Mouse (Mus musculus) kidney, adult 18-20 months (tissue): ENCODE data around the gene Ccdc138.
A peak's percentile ranks its signal among the peaks of the same experiment; 100 is the strongest.
"Not testable (repeated sequence)": the region's sequence is repeated elsewhere in the genome, so short reads cannot be mapped to it uniquely, and the experiment has no call there.

Source experiments
- DNase-seq: peaks from one replicate; pipeline ENCODE4 v3.0.0; 2021

The Ccdc138 gene

GRCm38 (mm10) chr10:58497320-58498284 lies at the start of gene Ccdc138:
TSS of gene Ccdc138 (plus strand) at chr10:58497948.
- peak; percentile 98 for DNase-seq

GRCm38 (mm10) chr10:58451575-58451974 lies 46.2 kb upstream of the Ccdc138 start:
- no peak for DNase-seq

- no peak for DNase-seq
Observed at GRCm38 (mm10) chr10:58452185-58452584, 45.6 kb upstream of the Ccdc138 start.

- DNase-seq, result no peak
Observed at GRCm38 (mm10) chr10:58459896-58460295, 37.9 kb upstream of the Ccdc138 start.

- DNase-seq, result no peak
Observed at GRCm38 (mm10) chr10:58477086-58477755, 20.5 kb upstream of the Ccdc138 start.

GRCm38 (mm10) chr10:58478071-58478578 lies 19.6 kb upstream of the Ccdc138 start:
- DNase-seq, result no peak

- DNase-seq, result no peak
Observed at GRCm38 (mm10) chr10:58479954-58480490, 17.7 kb upstream of the Ccdc138 start.

DNA sequence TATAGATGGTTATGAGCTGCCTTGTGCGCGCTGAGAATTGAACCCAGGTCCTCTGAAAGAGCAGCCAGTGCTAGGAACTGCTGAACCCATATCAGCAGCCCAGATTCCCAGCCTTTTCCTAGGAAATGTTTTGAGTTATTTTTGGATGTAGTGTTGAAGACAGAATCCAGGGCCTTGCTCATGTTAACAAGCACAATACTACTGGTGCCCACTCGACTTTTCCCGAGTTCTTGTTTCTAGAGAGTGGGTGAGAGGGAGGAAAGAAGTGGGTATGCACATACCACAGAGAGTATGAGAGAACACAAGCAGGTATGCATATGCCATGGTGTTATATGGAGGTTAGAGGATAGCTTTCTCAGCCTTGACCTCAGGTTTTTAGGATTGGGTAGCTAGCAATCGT lies 6.7 kb upstream of the Ccdc138 start:
- no peak for DNase-seq

DNA sequence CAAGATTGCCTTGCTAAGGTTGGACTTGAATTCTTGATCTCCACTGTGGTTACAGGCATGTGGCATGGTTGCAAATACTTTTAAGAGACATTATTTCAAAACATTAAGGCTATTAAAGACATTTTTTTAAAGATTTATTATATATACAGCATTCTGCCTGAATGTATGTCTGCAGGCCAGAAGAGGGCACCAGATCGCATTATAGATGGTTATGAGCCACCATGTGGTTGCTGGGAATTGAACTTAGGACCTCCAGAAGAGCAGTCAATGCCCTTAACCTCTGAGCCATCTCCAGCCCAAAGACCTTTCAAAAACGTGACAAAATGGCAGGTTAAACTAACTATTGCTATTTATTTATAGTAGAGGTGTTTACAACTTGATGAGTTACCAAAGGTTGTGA lies 2.1 kb upstream of the Ccdc138 start:
- no peak for DNase-seq

DNA sequence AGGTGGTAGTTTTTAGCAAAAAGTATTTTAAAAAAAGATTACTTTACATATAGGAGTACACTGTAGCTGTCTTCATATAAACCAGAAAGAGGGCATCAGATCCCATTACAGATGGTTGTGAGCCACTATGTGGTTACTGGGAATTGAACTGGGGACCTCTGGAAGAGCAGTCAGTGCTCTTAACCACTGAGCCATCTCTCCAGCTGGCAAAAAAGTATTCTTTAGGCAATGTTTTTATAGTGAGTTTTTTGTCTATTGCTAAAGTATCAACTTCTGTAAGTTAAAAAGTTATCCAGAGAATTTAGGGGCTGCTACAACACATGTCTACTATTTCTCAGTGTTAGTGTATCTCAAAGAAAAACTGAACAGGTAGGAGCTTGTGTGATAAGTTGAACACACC lies 1.0 kb upstream of the Ccdc138 start:
- DNase-seq, result no peak

DNA sequence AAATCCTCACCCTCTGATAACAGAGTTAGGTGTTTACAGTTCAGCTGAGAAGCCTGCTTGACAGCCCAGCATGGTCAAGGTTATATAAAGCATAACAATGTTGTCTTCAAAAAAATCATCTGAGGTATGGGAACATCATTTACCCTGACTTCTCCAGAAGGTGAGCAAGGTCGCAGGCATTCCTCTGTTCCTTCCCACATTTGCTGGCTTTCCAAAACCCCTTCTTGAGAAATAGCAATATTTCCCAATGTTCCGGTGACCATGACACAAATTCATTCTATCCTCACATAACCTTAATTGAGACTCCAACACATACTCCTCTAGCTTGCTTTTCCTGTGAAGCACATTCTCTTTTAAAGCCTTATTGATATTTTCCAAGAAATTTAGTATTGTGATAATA lies 768 bp downstream of the Ccdc138 start:
- no peak for DNase-seq

DNA sequence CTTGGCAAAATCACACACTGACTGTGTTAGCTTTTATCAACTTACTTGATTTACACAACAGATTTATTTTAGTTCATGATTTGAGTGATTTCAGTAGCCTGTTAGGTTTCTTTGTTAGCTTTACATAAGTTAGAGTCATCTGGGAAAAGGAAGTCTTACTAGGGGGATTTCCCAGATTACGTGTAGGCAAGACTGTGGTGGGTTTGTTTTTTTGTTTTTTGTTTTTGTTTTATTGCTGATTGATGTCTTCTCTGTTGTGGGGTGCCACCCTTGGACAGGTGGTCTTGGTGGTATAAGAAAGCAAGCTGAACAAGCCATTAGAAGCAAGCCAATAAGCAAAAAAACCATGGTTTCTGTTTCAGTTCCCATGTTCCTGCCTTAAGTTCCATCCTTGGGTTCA lies 31.6 kb downstream of the Ccdc138 start:
- DNase-seq, result no peak

- DNase-seq, result no peak
Observed at GRCm38 (mm10) chr10:58530896-58531790, 33.4 kb downstream of the Ccdc138 start.

DNA sequence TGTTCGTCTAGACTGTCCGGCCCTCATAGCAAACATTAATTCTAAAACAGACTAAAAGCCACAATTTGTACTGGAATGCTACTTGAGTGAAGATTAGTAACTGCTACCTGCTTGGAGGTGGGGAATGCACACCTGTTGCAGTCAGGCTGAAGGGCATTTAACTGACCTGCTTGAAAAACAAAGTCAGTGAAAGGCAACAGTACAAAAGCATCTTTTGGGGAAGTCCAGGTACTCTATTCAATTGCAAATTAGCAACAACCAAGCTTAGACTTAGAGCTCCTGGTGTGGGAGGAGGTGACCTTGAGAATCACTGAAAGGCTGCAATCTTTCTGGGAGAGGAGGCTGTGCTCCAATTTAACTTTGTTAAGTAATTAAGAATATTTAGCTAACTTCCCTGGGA lies 34.4 kb downstream of the Ccdc138 start:
- DNase-seq, result no peak

GRCm38 (mm10) chr10:58536276-58536675 lies 38.5 kb downstream of the Ccdc138 start:
- not testable (repeated sequence) for DNase-seq

DNA sequence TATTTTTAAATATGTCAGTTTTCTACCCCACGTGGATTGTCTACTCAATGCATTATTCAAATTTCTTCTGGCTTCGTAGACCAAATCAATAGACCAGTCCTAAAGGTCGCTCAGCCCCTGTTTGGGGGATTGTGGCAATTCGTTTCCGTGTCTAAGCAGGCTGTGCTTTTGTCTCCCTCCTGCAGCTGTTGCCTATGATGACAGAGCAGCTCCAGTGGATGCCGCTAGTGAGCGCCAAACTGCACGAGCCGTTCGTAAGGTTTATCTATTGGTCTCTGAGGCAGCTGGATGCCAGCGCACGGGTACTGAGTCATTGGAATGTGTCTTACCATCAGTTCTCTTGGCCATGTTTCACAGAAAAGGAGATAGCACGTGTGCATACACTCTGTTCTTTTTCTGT lies 42.9 kb downstream of the Ccdc138 start:
- no peak for DNase-seq

GRCm38 (mm10) chr10:58548739-58549138 lies 51.0 kb downstream of the Ccdc138 start:
- peak; percentile 21 for DNase-seq

DNA sequence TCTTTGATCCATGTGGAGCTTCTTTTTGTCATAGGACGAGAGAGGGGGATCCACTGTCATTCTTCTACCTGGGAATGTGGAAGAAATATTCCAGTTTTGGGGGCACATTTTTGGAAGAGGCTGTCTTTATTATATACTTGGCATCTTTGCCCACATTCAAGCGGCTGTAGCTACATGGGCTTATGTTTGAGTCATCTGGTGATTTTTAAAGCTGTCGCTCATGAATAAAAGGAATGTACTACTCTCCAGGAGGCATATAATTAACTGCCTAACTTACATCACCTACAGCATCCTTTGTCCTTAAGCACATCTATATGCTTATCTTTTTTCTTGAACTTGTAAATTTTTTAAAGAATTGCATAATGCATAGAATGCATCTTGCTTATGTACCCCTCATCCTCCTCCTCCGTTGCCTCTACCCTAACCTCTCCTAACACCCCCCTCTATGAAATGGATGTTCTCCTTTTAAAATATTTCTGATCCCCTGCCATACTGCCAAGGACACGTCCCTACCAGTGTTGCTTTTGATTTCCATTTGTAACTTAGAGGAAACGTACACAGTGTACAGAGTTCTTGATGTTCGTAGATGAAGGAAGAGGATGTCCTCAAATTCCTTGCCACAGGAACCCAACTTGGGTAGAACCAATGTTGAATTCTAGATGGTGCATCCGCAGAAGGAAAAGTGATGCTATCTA lies 57.1 kb downstream of the Ccdc138 start:
- DNase-seq, result no peak

DNA sequence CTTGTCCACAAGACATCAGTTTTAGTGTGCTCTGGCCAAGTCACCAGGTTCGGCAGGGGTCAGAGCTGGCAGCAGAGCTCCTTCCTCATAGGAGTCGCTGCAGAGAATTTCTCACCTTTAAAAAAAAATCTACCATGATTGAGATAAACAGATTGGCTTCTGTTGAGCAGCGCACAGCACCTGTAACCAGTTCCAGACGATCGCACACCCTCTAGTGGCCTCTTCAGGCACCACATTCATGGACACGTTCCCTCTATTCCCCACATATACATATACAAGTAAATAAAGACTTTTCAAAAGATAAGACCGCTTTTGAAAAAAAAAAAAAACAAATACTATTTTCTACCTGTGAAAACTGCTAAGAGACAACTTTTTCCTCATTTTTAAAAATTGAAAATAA lies 61.4 kb downstream of the Ccdc138 start:
- DNase-seq, result peak; percentile 63

DNA sequence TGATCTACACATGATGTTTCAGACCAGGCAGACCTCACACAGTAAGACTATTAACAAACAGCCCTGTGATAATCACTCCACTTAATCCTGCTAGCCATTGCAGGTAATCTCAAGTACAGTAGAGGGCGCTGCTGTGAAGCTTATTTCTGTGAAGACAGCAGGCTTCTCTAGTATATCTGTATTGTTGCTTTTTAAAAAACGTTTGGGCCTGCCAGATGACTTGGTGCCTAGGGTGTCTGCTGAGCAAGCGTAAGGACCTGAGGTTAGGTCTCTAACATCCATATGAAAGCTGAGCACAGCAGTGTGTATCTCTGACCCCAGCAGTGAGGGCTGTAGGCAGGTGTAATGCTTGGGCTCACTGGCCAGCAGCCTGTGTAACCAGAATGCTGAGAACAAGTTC lies 62.2 kb downstream of the Ccdc138 start:
- DNase-seq, result peak; percentile 57

- DNase-seq, result peak; percentile 8
Observed at GRCm38 (mm10) chr10:58560521-58560920, 62.8 kb downstream of the Ccdc138 start.
